Mouse (Mus musculus) left cerebral cortex, adult 8-10 months (tissue): ENCODE results near the gene H2al1f. TPM values are rescaled to one million over a fixed set of nuclear protein-coding genes. Genes with fewer than 3 reads are reported as not detected.

Source experiments
- total RNA-seq, 4 experiments: library from RNA; stranded (reverse); gene quantifications; 2 replicates each; pipeline ENCODE4 v1.2.4; 2022

The H2al1f gene
- total RNA-seq, 4 experiments from 2014 or later = not detected

Other genes starting within 250 kb of the H2al1f start
- not detected for gene H2al1a, start 15.9 kb upstream of the H2al1f start, total RNA-seq
- gene H2al1b, start 12.7 kb upstream of the H2al1f start, total RNA-seq = not detected
- not detected for gene H2al1c, start 9.5 kb upstream of the H2al1f start, total RNA-seq
- gene H2al1d, start 6.3 kb upstream of the H2al1f start, total RNA-seq = not detected
- under 1 TPM in 1 of 4 experiments, not detected in 3; 0.78 TPM for gene H2al1e, start 3.2 kb upstream of the H2al1f start, total RNA-seq
- not detected for gene H2al1g, start 3.1 kb downstream of the H2al1f start, total RNA-seq
- gene H2al1h, start 6.3 kb downstream of the H2al1f start, total RNA-seq = not detected
- gene H2al1i, start 9.5 kb downstream of the H2al1f start, total RNA-seq = not detected
- gene H2al1j, start 12.7 kb downstream of the H2al1f start, total RNA-seq = not detected